Mouse (Mus musculus): Measurements from ENCODE around the gene Tiparp. TPM values are rescaled to one million over a fixed set of nuclear protein-coding genes. Genes with fewer than 3 reads are reported as not detected.

The Tiparp gene
- polyA plus RNA-seq, 1 experiment from 2014 or later = 33.9 TPM

DNA sequence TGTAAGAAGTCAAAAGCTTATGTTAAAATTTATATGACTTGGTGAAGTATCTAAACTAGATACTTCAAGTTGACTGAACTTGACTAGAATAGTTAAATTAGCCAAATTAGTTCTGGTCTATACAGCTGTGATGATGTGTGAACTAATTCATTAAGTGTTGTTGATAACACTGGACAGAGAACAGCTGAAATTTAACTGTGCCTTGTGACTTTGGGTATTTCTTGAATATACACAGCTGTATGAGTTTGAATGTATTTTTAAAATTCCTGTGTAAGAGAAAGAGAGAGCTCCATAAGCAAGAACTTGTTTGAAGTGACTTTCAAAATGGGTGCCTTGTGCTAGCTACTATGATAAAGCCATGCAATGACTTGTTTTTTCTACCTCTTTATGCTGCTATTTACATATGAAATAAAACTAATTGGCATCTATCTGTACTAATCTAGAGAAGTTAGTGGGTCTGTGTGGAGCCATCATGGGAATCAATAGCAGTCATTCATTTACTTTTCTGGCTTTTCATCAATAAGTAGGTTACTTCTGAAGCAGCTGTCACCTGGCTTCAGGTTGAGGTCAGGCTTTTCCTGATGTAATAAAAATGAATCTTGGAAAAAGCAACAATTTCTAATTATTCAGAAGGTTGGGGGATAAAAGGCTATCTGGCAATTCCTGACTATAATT is 7.0 kb downstream of the Tiparp start:
- no peaks in the 10 kb centered on the region for H3K9me3 ChIP-seq (replicated peaks; ENCODE audit: control insufficient read depth, low read length)
- no peak overlapping the region for H3K4me3 ChIP-seq (ENCODE audit: low read depth, low read length)
- H3K36me3 ChIP-seq (ENCODE audit: control insufficient read depth, insufficient read depth, low read length) = 0 out of 2 replicates have a peak, but pooled peaks cover 3% of the 10 kb centered on the region
- H3K4me2 ChIP-seq = no peak overlapping the region
- no peak overlapping the region for H3K27ac ChIP-seq (ENCODE audit: low read depth, low read length)
- no peak for ATAC-seq (replicated peaks; ENCODE audit: insufficient number of reproducible peaks, low FRiP score, low TSS enrichment)
- no peak overlapping the region for H3K9ac ChIP-seq (ENCODE audit: low read depth, low read length)
- peaks cover 11% of the 10 kb centered on the region; the same call in 1 of the 2 replicates for H3K4me1 ChIP-seq (ENCODE audit: control insufficient read depth, insufficient read depth, low read length)
- no peaks in the 10 kb centered on the region for H3K27me3 ChIP-seq (ENCODE audit: control insufficient read depth, insufficient read depth, low read length)

DNA sequence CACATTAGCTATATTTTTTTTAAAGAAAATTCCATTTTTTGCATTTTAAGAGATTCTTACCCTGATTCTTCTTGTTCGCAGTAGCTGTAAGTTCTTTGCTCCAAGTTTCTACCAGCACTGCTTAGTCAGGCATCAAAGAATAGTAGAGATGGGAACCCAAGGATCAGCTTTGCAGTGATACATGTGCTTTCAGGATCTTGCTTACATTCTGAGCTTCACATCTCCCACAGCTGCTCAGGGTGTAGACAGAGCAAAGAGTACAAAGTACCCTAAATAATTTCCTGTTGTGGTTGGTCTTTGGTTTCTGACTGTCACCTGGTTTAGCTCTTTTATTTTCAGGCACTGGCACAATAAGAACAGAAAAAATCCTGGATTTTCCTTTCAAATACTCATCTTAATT is 9.1 kb downstream of the Tiparp start:
- H3K36me3 ChIP-seq (ENCODE audit: control insufficient read depth, insufficient read depth, low read length) = 0 out of 2 replicates have a peak, but pooled peaks cover 3% of the 10 kb centered on the region
- H3K4me1 ChIP-seq (ENCODE audit: control insufficient read depth, insufficient read depth, low read length) = peaks cover 14% of the 10 kb centered on the region; the same call in 1 of the 2 replicates
- no peak overlapping the region for H3K9ac ChIP-seq (ENCODE audit: low read depth, low read length)
- no peaks in the 10 kb centered on the region for H3K27me3 ChIP-seq (ENCODE audit: control insufficient read depth, insufficient read depth, low read length)
- H3K4me3 ChIP-seq (ENCODE audit: low read depth, low read length) = no peak overlapping the region
- no peaks in the 10 kb centered on the region for H3K9me3 ChIP-seq (replicated peaks; ENCODE audit: control insufficient read depth, low read length)
- no peak overlapping the region for H3K27ac ChIP-seq (ENCODE audit: low read depth, low read length)
- no peak overlapping the region for H3K4me2 ChIP-seq
- WGBS (ENCODE audit: insufficient replicate concordance) = 68% methylated on average over 1 of the region's 1 CpGs
- ATAC-seq (replicated peaks; ENCODE audit: insufficient number of reproducible peaks, low FRiP score, low TSS enrichment) = no peak

DNA sequence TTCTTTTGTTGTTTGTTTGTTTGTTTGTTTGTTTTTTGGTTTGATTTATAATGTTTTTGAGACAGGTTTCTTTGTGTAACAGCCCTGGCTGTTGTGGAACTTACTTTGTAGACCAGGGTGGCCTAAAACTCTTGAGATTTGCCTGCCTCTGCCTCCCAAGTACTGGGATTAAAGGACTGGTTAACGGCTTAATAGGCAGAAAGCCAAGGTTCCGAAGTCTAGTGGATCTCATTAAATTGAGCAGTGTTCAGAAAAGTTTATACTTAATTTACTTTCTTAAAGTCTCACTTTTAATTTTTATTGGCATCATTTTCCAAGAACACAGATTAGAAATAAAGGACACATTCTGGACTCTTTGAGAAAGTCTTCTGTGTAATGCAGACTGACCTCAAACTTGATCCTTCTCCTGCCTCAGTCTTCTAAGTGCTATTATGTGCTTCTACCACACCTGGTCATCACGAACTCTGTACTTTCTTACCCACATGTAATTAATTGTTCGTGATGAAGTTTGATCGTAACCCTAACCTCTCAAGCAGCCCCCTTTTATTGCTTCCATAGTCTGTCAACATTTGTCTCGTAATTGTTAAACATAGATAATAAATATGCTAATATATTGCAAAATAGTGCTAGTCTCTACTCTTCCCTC is 12.8 kb downstream of the Tiparp start:
- Histone ChIP-seq H3K27ac (ENCODE audit: low read depth, low read length) (no peak overlapping the region), H3K4me2 (no peak overlapping the region), H3K27me3 (ENCODE audit: control insufficient read depth, insufficient read depth, low read length) (no peaks in the 10 kb centered on the region), H3K4me3 (ENCODE audit: low read depth, low read length) (no peak overlapping the region), H3K9me3 (replicated peaks; ENCODE audit: control insufficient read depth, low read length) (no peaks in the 10 kb centered on the region), H3K9ac (ENCODE audit: low read depth, low read length) (no peak overlapping the region), H3K4me1 (ENCODE audit: control insufficient read depth, insufficient read depth, low read length) (peaks cover 9% of the 10 kb centered on the region; the same call in 1 of the 2 replicates), H3K36me3 (ENCODE audit: control insufficient read depth, insufficient read depth, low read length) (no peaks in the 10 kb centered on the region)
- no peak for ATAC-seq (replicated peaks; ENCODE audit: insufficient number of reproducible peaks, low FRiP score, low TSS enrichment)
- 84% methylated on average over 6 of the region's 6 CpGs for WGBS (ENCODE audit: insufficient replicate concordance)

DNA sequence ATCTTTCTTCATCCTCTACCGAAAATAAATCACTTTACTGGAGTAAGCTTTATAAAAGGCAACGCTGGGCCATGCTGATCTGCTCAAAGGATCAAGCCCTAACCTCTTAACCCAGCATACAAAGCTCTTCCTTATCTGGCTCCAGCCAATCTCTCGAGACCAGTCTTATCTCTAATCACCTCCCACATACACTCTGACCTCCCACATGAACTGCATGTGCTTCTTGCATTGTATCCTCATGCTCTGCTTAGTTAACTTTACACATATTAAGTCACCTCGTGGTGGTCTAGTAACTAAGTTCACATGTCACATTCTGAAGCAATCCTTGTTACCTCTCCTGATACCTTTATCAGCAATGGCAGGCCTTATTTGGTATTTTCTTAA is 13.3 kb downstream of the Tiparp start:
- no peaks in the 10 kb centered on the region for H3K36me3 ChIP-seq (ENCODE audit: control insufficient read depth, insufficient read depth, low read length)
- H3K9ac ChIP-seq (ENCODE audit: low read depth, low read length) = no peak overlapping the region
- 22% methylated on average over 4 of the region's 4 CpGs for WGBS (ENCODE audit: insufficient replicate concordance)
- no peak overlapping the region for H3K4me2 ChIP-seq
- H3K9me3 ChIP-seq (replicated peaks; ENCODE audit: control insufficient read depth, low read length) = no peaks in the 10 kb centered on the region
- H3K4me1 ChIP-seq (ENCODE audit: control insufficient read depth, insufficient read depth, low read length) = peaks cover 9% of the 10 kb centered on the region; the same call in 1 of the 2 replicates
- no peaks in the 10 kb centered on the region for H3K27me3 ChIP-seq (ENCODE audit: control insufficient read depth, insufficient read depth, low read length)
- no peak for ATAC-seq (replicated peaks; ENCODE audit: insufficient number of reproducible peaks, low FRiP score, low TSS enrichment)
- no peak overlapping the region for H3K4me3 ChIP-seq (ENCODE audit: low read depth, low read length)
- H3K27ac ChIP-seq (ENCODE audit: low read depth, low read length) = no peak overlapping the region

DNA sequence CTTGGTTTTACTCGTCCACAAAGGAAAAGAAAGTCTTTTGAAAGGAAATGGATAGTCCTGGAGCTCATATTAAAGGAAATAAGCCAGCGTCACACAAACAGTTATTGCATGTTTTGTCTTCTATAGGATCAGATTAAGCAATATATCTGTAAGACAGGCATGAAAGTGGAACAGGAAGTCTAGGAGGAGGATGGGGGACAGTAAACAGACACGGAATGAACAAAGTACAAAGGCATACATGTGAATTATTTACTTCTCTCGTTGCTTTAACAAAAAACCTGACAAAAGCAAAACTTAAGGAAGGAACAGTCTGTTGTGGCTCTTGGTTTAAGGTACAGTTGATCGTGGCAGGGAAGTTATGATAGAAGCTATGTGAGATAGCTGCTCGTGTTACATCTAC is 21.6 kb downstream of the Tiparp start:
- Histone ChIP-seq H3K4me3 (ENCODE audit: low read depth, low read length) (no peak overlapping the region), H3K27me3 (ENCODE audit: control insufficient read depth, insufficient read depth, low read length) (no peaks in the 10 kb centered on the region), H3K9ac (ENCODE audit: low read depth, low read length) (no peak overlapping the region), H3K27ac (ENCODE audit: low read depth, low read length) (no peak overlapping the region), H3K4me2 (no peak overlapping the region), H3K4me1 (ENCODE audit: control insufficient read depth, insufficient read depth, low read length) (no peaks in the 10 kb centered on the region), H3K9me3 (replicated peaks; ENCODE audit: control insufficient read depth, low read length) (no peaks in the 10 kb centered on the region), H3K36me3 (ENCODE audit: control insufficient read depth, insufficient read depth, low read length) (no peaks in the 10 kb centered on the region)
- no peak for ATAC-seq (replicated peaks; ENCODE audit: insufficient number of reproducible peaks, low FRiP score, low TSS enrichment)
- 81% methylated on average over 6 of the region's 6 CpGs for WGBS (ENCODE audit: insufficient replicate concordance)

DNA sequence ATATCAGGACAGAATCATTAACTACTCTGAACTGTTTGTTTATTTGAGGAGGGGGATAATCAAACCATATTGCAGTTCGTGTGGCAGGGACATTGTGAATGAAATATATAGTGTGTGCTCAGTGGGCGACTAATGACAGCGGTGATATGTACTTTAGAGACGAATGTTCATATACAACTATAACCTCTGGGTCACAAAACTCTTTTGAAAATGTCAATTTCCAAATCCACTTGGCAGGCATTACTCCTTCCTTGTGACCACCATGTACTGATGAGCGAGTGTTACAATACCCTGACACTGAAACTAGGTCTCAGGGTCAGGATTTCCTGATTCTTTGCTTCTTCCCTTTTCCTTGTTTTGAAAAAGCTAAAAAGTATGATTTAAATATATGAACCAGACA is 22.9 kb downstream of the Tiparp start:
- Histone ChIP-seq H3K27me3 (ENCODE audit: control insufficient read depth, insufficient read depth, low read length) (no peaks in the 10 kb centered on the region), H3K36me3 (ENCODE audit: control insufficient read depth, insufficient read depth, low read length) (no peaks in the 10 kb centered on the region), H3K27ac (ENCODE audit: low read depth, low read length) (no peak overlapping the region), H3K4me1 (ENCODE audit: control insufficient read depth, insufficient read depth, low read length) (no peaks in the 10 kb centered on the region), H3K4me2 (no peak overlapping the region), H3K9me3 (replicated peaks; ENCODE audit: control insufficient read depth, low read length) (no peaks in the 10 kb centered on the region), H3K4me3 (ENCODE audit: low read depth, low read length) (no peak overlapping the region), H3K9ac (ENCODE audit: low read depth, low read length) (no peak overlapping the region)
- ATAC-seq (replicated peaks; ENCODE audit: insufficient number of reproducible peaks, low FRiP score, low TSS enrichment) = no peak
- 83% methylated on average over 5 of the region's 5 CpGs for WGBS (ENCODE audit: insufficient replicate concordance)

DNA sequence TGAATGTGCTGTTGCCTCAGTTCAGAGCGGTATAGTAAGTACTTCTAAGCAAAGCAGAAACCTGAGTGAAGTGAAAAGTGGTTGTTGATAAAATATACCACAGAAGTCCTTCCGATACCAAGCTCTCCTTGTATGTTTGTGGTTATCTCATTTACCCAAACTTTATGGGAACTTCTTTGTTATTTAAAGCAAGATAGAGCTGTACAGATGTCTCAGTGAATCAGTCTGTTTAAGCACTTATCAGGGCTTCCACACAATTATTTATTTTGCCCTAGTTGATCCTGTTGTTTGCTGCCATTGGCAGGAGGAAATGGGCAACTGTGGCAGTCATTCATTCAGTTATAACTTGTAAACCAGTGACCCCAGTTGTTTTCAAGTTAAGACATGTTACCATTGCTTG is 26.4 kb downstream of the Tiparp start:
- H3K9ac ChIP-seq (ENCODE audit: low read depth, low read length) = no peak overlapping the region
- no peak overlapping the region for H3K4me2 ChIP-seq
- H3K27me3 ChIP-seq (ENCODE audit: control insufficient read depth, insufficient read depth, low read length) = no peaks in the 10 kb centered on the region
- no peak for ATAC-seq (replicated peaks; ENCODE audit: insufficient number of reproducible peaks, low FRiP score, low TSS enrichment)
- H3K9me3 ChIP-seq (replicated peaks; ENCODE audit: control insufficient read depth, low read length) = no peaks in the 10 kb centered on the region
- no peak overlapping the region for H3K4me3 ChIP-seq (ENCODE audit: low read depth, low read length)
- H3K4me1 ChIP-seq (ENCODE audit: control insufficient read depth, insufficient read depth, low read length) = 0 out of 2 replicates have a peak, but pooled peaks cover 3% of the 10 kb centered on the region
- H3K27ac ChIP-seq (ENCODE audit: low read depth, low read length) = no peak overlapping the region
- no peaks in the 10 kb centered on the region for H3K36me3 ChIP-seq (ENCODE audit: control insufficient read depth, insufficient read depth, low read length)
- WGBS (ENCODE audit: insufficient replicate concordance) = 89% methylated on average over 2 of the region's 2 CpGs

DNA sequence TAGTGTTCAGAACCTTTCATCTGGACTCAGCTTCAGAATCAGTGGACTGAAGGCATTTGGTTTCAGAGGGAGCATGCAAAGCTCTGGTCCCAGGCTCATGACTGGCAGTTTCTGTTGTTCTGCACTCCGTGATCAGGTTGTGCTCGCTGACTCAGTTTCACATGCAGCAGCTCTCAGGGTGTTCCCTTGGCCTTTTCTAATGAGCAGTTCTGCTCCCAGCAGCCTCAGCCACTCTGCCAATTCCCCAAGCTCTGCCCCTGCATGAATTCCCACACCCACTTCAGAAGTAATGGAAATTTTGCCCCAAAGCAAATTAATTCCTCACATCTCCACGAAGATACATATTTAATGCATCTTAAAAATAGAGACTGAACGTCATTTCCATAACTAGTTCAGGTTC is 30.5 kb downstream of the Tiparp start:
- no peak for ATAC-seq (replicated peaks; ENCODE audit: insufficient number of reproducible peaks, low FRiP score, low TSS enrichment)
- WGBS (ENCODE audit: insufficient replicate concordance) = 71% methylated on average over 4 of the region's 4 CpGs
- H3K4me1 ChIP-seq (ENCODE audit: control insufficient read depth, insufficient read depth, low read length) = 0 out of 2 replicates have a peak, but pooled peaks cover 8% of the 10 kb centered on the region

DNA sequence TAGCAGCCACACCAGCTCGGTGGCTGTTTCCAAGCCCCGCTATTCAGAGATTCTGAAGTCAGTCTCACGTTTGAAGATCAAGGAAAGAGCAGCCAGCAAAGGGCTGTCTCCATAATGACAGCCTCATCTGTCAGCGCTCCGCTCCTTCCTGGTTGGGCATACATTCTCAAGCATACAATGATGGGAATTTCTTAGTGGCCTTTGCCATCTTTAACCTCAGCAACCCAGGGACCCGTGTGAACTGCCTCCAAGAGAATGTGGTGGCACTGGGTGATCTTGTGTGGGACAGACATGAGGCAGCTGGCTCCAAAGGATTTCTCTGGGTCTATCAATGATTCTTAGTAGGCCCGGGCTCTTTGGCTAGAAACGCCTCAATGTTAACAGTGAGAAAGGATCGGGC is 34.0 kb downstream of the Tiparp start:
- no peak overlapping the region for H3K9ac ChIP-seq (ENCODE audit: low read depth, low read length)
- H3K9me3 ChIP-seq (replicated peaks; ENCODE audit: control insufficient read depth, low read length) = no peaks in the 10 kb centered on the region
- H3K36me3 ChIP-seq (ENCODE audit: control insufficient read depth, insufficient read depth, low read length) = no peaks in the 10 kb centered on the region

More for the DNA sequence above, 30.5 kb downstream of the Tiparp start:
- Histone ChIP-seq H3K27ac (ENCODE audit: low read depth, low read length) (no peak overlapping the region), H3K9ac (ENCODE audit: low read depth, low read length) (no peak overlapping the region), H3K9me3 (replicated peaks; ENCODE audit: control insufficient read depth, low read length) (no peaks in the 10 kb centered on the region), H3K4me2 (no peak overlapping the region), H3K27me3 (ENCODE audit: control insufficient read depth, insufficient read depth, low read length) (no peaks in the 10 kb centered on the region), H3K36me3 (ENCODE audit: control insufficient read depth, insufficient read depth, low read length) (no peaks in the 10 kb centered on the region), H3K4me3 (ENCODE audit: low read depth, low read length) (no peak overlapping the region)

More for the DNA sequence above, 34.0 kb downstream of the Tiparp start:
- no peak for ATAC-seq (replicated peaks; ENCODE audit: insufficient number of reproducible peaks, low FRiP score, low TSS enrichment)
- H3K4me3 ChIP-seq (ENCODE audit: low read depth, low read length) = no peak overlapping the region
- H3K4me1 ChIP-seq (ENCODE audit: control insufficient read depth, insufficient read depth, low read length) = peaks cover 14% of the 10 kb centered on the region
- no peak overlapping the region for H3K27ac ChIP-seq (ENCODE audit: low read depth, low read length)
- no peaks in the 10 kb centered on the region for H3K27me3 ChIP-seq (ENCODE audit: control insufficient read depth, insufficient read depth, low read length)
- no peak overlapping the region for H3K4me2 ChIP-seq
- WGBS (ENCODE audit: insufficient replicate concordance) = 59% methylated on average over 9 of the region's 9 CpGs

Measured in heart, embryonic 11.5 days (tissue).